Mouse (Mus musculus): Measurements from ENCODE around the gene Car14.
"Not testable (repeated sequence)": the region's sequence is repeated elsewhere in the genome, so short reads cannot be mapped to it uniquely, and the experiment has no call there.

DNA sequence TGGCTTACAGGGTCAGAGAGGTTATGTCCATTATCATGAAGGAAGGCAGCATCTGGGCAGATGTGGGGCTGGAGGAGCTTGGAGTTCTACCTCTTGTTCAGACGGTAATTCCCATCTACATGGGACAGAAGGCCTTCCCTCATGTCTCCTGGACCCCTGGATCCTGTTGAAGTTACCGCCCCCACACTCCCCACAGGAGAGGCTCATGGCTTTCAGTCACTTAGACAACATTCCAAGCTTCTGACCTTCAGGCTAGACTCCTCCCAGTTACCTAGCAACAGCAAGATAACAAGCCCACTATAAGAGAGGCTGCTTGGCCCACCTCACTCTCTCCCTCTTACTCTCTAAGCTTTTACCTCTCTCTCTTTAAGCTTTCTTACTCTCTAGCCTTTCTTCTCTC lies 16.0 kb upstream of the Car14 start:
- TF ChIP-seq FLI1 (IDR thresholded peaks at IDR 0.05; ENCODE audit: low read length); GATA1 (IDR thresholded peaks at IDR 0.05; ENCODE audit: borderline replicate concordance, low read length): not testable (repeated sequence)

Measured in megakaryocyte, embryonic 14.5 days (primary cell).